Mouse (Mus musculus) macrophage (primary cell): ENCODE measurements around the gene Dnmt3a. TPM values are rescaled to one million over a fixed set of nuclear protein-coding genes. Genes with fewer than 3 reads are reported as not detected.

Source experiments
- H3K27ac ChIP-seq: fragments of 350-480 bp; formaldehyde crosslinking; 2 replicates; pipeline ENCODE4 v1.9.0; 2021
- H3K36me3 ChIP-seq: fragments of 350-480 bp; formaldehyde crosslinking; 2 replicates; pipeline ENCODE4 v1.9.0; 2021; ENCODE audit errors: inconsistent target
- H3K4me3 ChIP-seq: fragments of 350-480 bp; formaldehyde crosslinking; 2 replicates; pipeline ENCODE4 v1.9.0; 2021; ENCODE audit errors: inconsistent target
- H3K79me2 ChIP-seq: fragments of 350-480 bp; formaldehyde crosslinking; 2 replicates; pipeline ENCODE4 v1.9.0; 2021; ENCODE audit errors: inconsistent target
- WGBS: methylation state at CpG from one replicate; pipeline ENCODE4 v1.1.7; 2026; ENCODE audit warnings: inconsistent platforms; ENCODE audit not compliant: missing documents; 5-methylcytosine and 5-hydroxymethylcytosine counted together
- polyA plus RNA-seq: library from polyadenylated mRNA; stranded (reverse); fragments of 250-400 nt; gene quantifications from 3 replicates; pipeline ENCODE4 v1.2.4, GENCODE M21; 2018; ENCODE audit warnings: inconsistent platforms

Dnmt3a gene
- polyA plus RNA-seq, 1 experiment from 2014 or later, result 253 TPM

DNA sequence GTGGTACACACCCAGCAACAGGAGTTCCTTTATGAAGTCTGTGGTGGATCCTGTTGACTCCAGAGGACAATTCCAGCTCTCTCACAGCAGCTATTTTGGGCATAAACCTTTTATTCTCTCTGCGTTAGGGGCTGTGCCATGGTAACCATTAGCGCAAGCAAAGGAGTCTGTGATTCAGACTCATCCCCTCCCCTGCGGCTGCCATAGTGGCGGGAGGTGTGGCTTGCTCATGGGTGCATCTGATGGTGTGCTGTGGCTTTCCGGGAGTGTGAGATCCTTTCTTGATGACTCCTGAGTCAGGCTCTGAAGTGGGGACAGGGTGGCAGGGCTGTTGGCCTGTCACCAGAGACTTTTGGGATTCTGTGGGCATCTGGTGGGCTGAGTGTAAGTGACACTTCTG lies 17.6 kb downstream of the Dnmt3a start:
- Histone ChIP-seq H3K27ac (no peak overlapping the region), H3K36me3 (no peaks in the 10 kb centered on the region; the same call in 1 of the 2 replicates), H3K79me2 (peaks cover 100% of the 10 kb centered on the region), H3K4me3 (no peak overlapping the region)
- WGBS, result 82% methylated on average over 5 of the region's 5 CpGs

DNA sequence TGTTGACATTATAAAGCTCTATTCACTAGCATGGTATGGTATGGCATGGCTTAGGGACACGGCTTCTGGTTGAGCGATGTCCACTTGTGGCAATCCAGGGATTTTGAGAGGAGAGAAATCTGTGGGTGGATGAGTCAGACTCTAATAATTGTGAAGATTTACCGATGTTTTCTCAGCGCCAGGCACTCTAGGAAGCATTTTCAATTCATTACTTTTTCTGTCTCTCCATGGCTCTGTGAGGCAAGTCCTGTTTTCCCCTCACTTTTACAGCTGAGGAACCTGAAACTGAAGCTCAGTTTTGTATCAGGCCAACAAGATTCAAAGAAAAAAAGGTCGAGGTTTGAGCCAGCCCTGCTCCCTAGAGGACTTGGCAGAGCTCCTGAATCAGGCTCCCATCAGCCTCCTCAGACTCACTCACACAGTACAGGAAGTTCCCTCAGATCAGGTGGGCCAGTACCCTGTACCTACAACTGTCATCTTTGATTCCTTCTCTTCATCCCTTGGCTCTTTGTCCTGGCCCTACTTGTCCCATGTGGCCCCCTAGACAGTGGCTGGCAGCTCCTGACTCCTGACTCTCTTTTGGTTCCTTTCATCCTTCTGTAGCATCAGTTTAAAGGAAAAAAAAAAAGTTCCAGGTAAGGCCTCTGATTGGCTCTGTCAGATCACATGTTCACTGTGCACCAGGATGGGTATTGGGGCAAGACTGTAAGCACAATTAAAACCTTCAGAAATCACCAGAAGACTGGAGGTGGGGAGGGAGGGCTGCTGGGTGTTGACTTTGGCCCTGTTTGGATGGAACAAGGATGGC lies 19.3 kb downstream of the Dnmt3a start:
- Histone ChIP-seq H3K27ac (no peak overlapping the region), H3K36me3 (no peaks in the 10 kb centered on the region; the same call in 1 of the 2 replicates), H3K79me2 (peaks cover 100% of the 10 kb centered on the region), H3K4me3 (no peak overlapping the region)
- 69% methylated on average over 4 of the region's 5 CpGs for WGBS

DNA sequence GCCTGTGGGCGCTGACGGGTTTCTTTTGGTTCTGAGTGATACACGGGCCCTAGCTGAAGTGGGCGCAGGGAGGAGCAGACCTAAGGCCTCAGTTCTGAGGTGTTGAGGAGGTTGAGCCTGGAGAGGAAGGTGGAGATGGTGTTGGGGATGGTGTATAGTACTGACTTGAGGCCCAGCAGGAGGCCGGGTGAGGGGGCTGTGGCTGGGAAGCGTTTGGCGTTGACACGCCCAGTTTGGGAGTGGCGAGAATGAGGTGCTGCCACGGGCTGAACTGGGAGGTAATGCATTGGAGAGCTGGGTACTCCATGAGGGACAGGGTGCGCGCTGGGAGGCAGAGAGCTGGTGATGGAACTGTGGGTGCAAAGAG lies 19.9 kb downstream of the Dnmt3a start:
- peaks cover 100% of the 10 kb centered on the region for H3K79me2 ChIP-seq
- 94% methylated on average over 11 of the region's 12 CpGs for WGBS
- H3K4me3 ChIP-seq, result no peak overlapping the region
- no peaks in the 10 kb centered on the region; the same call in 1 of the 2 replicates for H3K36me3 ChIP-seq
- H3K27ac ChIP-seq, result no peak overlapping the region

DNA sequence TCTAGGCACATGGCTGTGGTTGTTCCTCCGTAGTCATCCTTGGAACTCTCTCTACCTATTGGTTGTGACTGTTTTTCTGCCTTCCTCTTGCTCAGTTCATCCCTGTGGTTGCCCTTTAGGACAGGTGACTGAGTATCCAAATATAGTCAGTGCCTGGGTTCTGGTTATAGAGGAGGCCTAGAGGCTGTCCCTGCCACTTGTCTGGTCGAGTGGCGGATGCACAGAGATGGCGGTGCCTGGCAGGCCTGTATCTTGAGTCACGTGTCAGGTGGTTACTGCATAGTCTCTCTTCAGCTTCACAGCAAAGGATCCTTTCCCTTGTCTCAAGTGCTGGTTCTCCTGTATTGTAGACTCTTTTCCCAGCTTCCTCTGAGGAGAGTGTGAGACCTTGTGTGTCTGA lies 22.0 kb downstream of the Dnmt3a start:
- 93% methylated on average over 5 of the region's 5 CpGs for WGBS
- H3K79me2 ChIP-seq, result peaks cover 100% of the 10 kb centered on the region
- H3K36me3 ChIP-seq, result no peaks in the 10 kb centered on the region; the same call in 1 of the 2 replicates
- no peak overlapping the region for H3K4me3 ChIP-seq
- H3K27ac ChIP-seq, result no peak overlapping the region

DNA sequence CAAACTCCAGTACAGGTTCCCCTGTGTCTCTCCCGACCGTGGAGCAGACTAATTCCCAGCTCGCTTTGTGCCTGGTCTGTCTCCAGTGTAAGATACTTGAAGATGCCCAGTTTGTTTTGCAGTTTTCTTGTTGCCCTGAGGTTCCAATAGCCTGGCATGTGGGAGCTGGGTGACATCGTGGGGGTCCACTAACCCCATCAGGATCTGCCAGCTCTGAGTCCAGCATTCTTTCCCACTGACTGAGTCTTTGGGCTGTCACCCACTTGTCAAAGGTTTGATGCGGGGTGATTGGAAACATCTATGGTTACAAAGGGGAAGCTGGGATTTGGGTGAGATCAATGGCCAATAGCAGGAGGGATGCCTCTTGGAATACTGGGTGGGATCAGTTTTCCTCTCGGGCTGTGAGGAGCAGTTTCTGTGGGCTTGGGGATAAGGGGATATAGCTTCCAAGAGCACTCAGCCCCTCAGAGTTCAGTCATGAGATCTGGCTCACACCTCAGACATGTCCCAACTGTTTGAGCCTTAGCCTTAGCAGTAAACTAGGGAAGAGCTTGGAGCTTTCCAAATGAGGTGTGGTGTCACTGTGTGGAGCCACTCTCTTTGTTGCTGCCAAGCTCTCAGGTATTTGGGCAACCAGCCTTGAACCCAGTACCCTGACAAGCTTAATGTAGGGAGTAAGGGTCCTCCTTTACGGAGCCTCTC lies 27.4 kb downstream of the Dnmt3a start:
- Histone ChIP-seq H3K36me3 (peaks cover 30% of the 10 kb centered on the region), H3K4me3 (no peak overlapping the region), H3K79me2 (peaks cover 100% of the 10 kb centered on the region), H3K27ac (peak overlapping the region; percentile 88)
- WGBS, result 95% methylated on average over 7 of the region's 7 CpGs

DNA sequence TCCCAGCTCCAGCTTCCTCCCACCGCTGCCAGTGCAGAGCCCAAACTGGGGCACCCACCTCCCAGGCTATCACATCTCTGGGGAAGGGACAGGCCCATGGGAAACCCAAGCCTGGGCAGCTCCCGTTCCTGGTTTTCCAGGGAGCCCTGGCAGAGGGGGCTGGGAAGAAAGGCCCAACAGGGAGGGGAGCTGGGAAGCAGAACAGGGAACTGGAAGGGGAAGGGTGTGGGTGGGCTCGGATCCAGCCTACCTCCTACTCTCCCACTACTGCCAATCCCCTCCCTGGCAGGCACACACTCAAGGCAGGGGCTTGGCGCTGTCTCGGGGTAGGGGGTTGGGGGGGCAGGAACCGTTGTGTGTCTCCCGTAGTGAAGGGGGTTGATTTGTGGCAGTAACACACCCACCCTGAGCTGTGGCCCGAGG lies 28.1 kb downstream of the Dnmt3a start:
- WGBS, result 8% methylated on average over 8 of the region's 8 CpGs
- H3K36me3 ChIP-seq, result peaks cover 37% of the 10 kb centered on the region
- peak overlapping the region; percentile 88 for H3K27ac ChIP-seq
- H3K79me2 ChIP-seq, result peaks cover 100% of the 10 kb centered on the region
- no peak overlapping the region for H3K4me3 ChIP-seq

DNA sequence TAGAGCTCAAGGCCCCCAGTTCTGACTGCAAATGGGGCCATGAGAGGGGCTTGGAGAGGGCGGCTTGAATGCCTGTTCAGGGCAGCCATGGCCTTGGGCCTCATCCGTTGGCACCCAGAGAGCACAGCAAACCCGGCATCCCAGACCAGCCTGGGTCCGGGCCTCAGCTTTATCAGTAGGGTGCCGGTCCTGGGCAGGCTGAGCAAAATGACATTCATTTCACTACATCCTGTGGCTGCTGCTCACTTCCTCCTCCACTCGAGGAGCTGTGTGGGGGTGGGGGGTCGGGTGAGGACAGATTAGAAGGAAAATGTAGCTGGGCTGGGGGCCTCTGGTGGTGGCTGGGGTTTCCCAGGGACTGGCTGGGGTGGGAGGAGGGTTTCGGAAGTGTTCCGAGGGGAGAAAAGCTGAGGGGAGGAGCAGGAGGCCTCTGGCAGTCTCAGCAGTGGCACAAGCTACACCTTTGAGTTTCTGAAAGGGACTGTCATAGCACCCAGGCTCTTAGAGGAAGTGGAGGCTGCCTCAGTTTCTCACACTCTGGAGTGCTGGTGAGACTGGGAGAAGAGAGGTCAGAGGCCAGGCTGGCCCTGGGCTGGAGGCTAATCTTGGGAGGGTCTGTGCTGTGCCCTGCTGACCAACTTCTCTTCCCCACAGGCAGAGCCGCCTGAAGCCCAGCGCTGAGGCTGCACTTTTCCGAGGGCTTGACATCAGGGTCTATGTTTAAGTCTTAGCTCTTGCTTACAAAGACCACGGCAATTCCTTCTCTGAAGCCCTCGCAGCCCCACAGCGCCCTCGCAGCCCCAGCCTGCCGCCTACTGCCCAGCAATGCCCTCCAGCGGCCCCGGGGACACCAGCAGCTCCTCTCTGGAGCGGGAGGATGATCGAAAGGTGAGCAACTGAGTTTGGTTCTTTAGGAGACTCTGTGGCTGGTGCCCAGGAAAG lies 28.8 kb downstream of the Dnmt3a start:
- 16% methylated on average over 21 of the region's 21 CpGs for WGBS
- Histone ChIP-seq H3K79me2 (peaks cover 100% of the 10 kb centered on the region), H3K36me3 (peaks cover 45% of the 10 kb centered on the region), H3K27ac (peak overlapping the region; percentile 88), H3K4me3 (no peak overlapping the region)

DNA sequence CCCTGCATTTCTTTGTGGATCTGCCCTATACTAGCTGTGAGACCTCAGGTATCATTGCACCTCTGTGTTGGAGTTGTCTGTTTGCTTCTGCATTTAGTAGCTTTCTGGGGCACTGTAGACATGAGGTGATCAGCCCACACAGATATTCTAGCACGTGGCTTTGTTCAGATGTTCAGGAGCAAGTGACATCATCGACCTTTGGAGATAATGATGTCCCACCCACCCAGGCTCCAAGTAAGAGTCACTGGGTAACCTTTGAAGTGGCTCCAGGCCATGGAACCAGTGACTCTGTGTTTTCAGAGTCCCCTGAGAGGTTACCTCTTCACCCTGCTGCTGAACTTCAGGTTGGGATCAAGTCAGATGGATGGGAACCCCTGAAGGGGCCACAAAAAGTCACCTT lies 29.8 kb downstream of the Dnmt3a start:
- peaks cover 100% of the 10 kb centered on the region for H3K79me2 ChIP-seq
- no peak overlapping the region for H3K27ac ChIP-seq
- WGBS, result 89% methylated on average over 2 of the region's 2 CpGs
- peaks cover 54% of the 10 kb centered on the region for H3K36me3 ChIP-seq
- H3K4me3 ChIP-seq, result no peak overlapping the region

DNA sequence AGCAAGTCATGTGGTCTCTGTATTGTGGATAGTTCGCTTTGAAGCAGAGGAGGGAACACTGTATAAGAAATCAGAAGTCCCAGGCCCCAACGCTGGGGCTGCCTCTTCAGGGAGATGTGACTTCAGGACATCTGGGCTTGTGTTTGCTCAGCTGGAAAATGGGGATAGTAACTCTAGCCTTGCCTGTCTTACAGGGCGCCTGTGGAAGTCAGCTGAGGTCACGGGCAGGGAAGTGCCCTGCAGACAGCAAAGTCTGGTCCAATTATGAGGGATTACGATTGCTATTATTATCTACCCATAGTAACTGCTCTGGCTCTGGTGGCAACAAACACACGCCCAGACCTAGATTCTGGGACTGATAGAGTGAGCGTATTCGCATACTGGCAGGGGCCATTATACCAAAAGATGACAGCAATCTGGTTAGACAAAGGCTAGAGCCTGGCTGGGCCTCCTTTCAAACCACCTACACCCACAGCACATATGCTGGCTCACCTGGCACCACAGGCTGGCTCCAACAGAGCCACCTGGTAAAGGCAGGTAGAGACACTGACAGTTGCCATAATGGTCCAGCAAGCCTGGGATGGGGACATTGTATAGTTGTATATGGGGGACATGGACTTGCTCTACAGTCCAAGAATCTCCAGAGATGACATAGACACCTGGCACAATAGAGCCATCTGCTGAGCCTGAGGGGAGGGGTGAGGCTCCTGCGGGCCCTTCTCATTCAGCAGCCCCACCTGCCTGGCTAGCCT lies 31.4 kb downstream of the Dnmt3a start:
- peaks cover 96% of the 10 kb centered on the region for H3K79me2 ChIP-seq
- H3K27ac ChIP-seq, result no peak overlapping the region
- 91% methylated on average over 9 of the region's 9 CpGs for whole genome bisulfite sequencing
- H3K4me3 ChIP-seq, result no peak overlapping the region
- peaks cover 61% of the 10 kb centered on the region for H3K36me3 ChIP-seq

DNA sequence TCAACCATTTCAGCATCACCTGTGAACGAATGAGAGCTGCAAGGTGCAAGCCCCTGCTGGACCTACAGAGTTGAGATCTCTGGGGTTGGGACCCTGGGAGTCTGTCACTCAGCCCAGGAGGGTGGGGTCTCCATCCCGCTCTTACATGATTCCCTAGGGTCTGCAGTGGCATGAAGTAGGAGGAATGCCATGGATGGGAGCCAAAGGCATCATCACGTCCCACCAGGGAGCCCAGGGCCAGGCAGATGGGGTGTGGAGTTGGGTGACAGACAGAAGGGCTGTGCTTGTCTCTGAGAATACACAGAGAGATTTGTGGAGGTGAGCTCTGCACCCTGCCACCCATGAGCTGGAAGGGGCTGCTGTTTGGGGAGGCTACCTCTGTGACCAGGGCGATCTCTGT lies 32.2 kb downstream of the Dnmt3a start:
- WGBS, result 96% methylated on average over 4 of the region's 4 CpGs
- Histone ChIP-seq H3K27ac (no peak overlapping the region), H3K36me3 (peaks cover 61% of the 10 kb centered on the region), H3K79me2 (peaks cover 88% of the 10 kb centered on the region), H3K4me3 (no peak overlapping the region)

DNA sequence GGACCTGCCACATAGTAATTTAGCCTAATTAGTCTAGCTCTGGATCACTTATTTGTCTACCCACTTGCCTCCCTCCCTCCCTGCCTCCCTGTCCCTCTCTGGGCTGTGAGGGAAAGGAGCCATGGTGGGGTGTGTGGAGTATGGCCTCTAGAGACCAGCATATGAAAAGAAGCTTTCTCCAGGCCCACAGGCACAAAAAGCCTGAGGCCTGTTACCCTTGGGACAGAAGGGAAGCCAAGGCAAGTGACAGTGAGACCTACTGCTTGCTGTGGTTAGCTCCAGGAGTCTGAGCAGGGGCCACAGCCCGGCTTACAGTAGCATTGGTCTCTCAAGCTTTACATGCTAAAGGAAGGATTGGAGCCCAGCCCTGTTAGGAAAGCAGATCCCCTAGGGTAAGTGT lies 33.9 kb downstream of the Dnmt3a start:
- Histone ChIP-seq H3K4me3 (no peak overlapping the region), H3K36me3 (peaks cover 62% of the 10 kb centered on the region), H3K27ac (no peak overlapping the region), H3K79me2 (peaks cover 83% of the 10 kb centered on the region)
- 89% methylated on average over 1 of the region's 1 CpGs for WGBS

DNA sequence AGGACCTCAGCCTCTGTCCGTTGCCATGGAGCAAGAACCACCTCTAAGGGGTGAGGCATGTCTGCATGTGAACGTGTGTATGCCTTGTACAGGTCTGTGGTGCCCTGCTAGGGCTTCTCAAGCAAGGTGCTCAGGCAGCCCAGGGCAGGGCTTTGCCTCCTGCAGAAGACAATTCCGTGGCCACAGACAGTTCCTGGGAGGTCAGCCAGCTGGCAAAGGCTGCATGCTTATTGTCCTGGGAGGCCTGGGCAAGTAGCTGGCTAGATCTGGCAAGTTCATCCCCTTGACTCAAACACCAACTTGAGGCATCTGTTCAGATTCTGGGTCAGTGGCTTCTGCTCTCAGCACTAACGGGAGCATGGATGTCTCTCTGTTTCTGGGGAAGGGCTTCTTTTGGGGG lies 35.3 kb downstream of the Dnmt3a start:
- peaks cover 83% of the 10 kb centered on the region for H3K79me2 ChIP-seq
- WGBS, result 79% methylated on average over 4 of the region's 4 CpGs
- no peak overlapping the region for H3K27ac ChIP-seq
- peaks cover 61% of the 10 kb centered on the region for H3K36me3 ChIP-seq
- no peak overlapping the region for H3K4me3 ChIP-seq

DNA sequence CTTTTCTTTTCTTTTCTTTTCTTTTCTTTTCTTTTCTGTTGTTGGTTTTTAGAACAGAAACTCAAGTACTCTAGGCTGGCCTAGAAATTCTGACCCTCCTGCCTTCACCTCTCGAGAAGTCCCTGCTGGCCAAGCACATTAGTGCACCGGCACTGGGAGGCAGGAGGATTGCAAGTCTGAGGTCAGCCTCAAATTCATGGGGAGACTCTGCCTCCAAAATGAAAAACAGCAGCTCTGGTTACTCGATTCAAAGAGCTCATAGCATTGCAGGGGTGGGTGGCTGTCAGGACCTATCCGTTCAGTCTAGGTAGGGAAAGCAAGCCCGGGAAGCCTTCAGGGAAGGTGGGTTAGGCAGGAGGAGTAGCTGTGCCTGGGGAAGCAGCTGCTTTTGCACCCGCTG lies 37.0 kb downstream of the Dnmt3a start:
- WGBS, result 75% methylated on average over 6 of the region's 6 CpGs
- Histone ChIP-seq H3K4me3 (no peak overlapping the region), H3K27ac (no peak overlapping the region), H3K36me3 (peaks cover 44% of the 10 kb centered on the region), H3K79me2 (peaks cover 78% of the 10 kb centered on the region)

DNA sequence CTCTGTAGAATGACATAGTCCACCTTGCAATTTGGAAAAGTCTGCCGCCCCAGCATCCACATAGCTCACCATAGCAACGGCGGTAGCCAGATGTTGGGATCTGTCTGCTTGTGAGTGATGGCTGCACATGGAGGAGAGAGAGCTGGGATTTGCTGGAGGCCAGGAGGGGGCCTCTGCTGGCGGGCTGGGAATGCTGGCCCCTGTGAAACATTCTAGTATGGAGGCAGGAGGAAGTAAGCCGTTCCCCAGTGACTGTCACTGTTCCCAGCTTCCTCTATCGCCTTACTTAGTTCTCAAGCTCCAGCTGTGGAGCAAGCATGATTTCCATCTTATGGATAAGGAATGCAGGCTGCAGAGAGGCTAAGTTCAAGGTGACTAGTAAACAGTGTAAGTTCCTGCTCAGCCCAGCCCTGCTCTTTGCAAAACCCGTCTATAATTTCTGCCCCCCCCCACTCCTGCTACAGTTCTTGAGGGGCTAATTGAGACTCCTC lies 37.6 kb downstream of the Dnmt3a start:
- H3K36me3 ChIP-seq, result peaks cover 44% of the 10 kb centered on the region
- H3K79me2 ChIP-seq, result peaks cover 78% of the 10 kb centered on the region
- no peak overlapping the region for H3K4me3 ChIP-seq
- H3K27ac ChIP-seq, result no peak overlapping the region
- WGBS, result 47% methylated on average over 7 of the region's 7 CpGs
